Mouse (Mus musculus): ENCODE results near the gene Itga9.

DNA sequence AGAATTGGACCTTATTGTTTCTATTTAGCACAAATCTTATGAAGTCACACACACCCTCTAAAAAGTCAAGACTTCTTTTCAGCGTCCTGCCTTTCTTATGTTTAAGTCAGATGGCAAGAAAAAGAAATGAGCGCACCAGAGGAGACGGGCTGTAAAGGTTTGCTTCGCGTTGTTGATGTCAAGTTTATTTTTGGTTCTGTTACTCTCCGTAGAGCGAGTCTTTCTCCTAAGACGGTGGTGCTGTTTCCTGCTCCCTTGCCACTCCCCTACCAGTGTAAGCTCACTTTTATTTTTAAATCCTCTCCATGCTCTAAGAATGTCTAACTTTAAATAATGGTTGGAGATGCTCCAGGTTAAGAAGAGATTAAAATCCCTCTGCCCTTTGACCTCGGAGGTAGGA is 118.6 kb downstream of the Itga9 start:
- TF ChIP-seq CTCF (IDR thresholded peaks at IDR 0.05; ENCODE audit: control insufficient read depth, insufficient read depth, insufficient read length) (no peak), FOSL1 (IDR thresholded peaks at IDR 0.05; ENCODE audit: insufficient read depth, low read length, poor library complexity, severe bottlenecking) (no peak), USF1 (IDR thresholded peaks at IDR 0.05; ENCODE audit: low read depth) (no peak), MAX (IDR thresholded peaks at IDR 0.05) (no peak)
